ENCODE assay signal across 10 mouse cellular contexts in the genomic region with DNA sequence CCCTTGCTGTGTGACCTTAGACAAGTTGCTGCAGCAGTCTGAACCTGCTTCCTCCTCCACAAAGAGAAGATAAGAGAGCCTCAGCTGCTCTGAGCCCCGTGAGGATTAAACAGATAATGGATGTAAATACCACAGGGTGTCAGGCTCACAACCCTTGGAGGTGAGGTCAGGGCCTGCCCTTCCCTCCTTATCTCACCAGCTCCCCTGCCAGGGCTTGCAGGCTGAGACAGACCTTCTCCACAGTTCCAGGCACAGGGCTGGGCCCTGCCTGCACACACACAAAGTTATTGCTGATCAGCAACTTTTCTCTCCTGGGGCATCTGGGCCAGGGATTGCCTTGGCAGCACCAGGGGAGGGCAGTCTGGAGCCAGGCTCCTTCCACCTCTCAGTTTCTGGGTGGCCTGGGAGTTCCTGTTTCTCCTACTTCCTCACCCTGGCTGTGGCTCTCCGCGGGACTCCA. TPM values are rescaled to one million over a fixed set of nuclear protein-coding genes. Genes with fewer than 3 reads are reported as not detected.
DNase-seq lines count a peak whose midpoint lies in the region; ATAC-seq and TF ChIP-seq lines count a peak whose summit lies in the region.
"Had no signal": no experiment of that assay in that cellular context is flagged by ENCODE, and none has a peak within 500 bp of the region (broad histone marks: within the 10 kb centered on the region; RNA-seq: fewer than 3 reads in every experiment).

No protein-coding gene starts in this region.

- peak; percentile 50 for TF ChIP-seq CTCF in bone marrow macrophage, adult 2 months (IDR thresholded peaks at IDR 0.05; ENCODE audit: low read depth, low read length)

- H3K4me3 ChIP-seq in bone marrow macrophage, adult 2 months (ENCODE audit: insufficient read depth, low read length), result no peak overlapping the region
- H3K4me3 ChIP-seq in stomach, embryonic 15.5 days (replicated peaks), result no peak overlapping the region

- no peak overlapping the region for H3K4me2 ChIP-seq in stomach, embryonic 15.5 days

- H3K9ac ChIP-seq in stomach, embryonic 15.5 days, result no peak overlapping the region
- H3K9ac ChIP-seq: forebrain, postnatal 0 days had no signal

- TF ChIP-seq POLR2A in bone marrow macrophage, adult 2 months (IDR thresholded peaks at IDR 0.05; ENCODE audit: borderline replicate concordance, low read depth, low read length), result no peak

- peaks cover 19% of the 10 kb centered on the region for H3K27me3 ChIP-seq in stomach, embryonic 15.5 days (replicated peaks)

- no peaks in the 10 kb centered on the region for H3K9me3 ChIP-seq in stomach, embryonic 15.5 days

- DNase-seq in testis, postnatal 14 days (ENCODE audit: low spot score), result peak; percentile 49
- DNase-seq in testis, postnatal 10 days (ENCODE audit: low spot score), result no peak
- peak; percentile 23 for DNase-seq in kidney, postnatal 10 days
- no peak for DNase-seq in frontal cortex, postnatal 36 days (ENCODE audit: low spot score in 2 of 2)
- no peak for DNase-seq in right cerebral cortex, postnatal 14 days
- DNase-seq in thymus, postnatal 4 days, result no peak
- DNase-seq: forebrain, postnatal 0 days had no signal

- H3K27ac ChIP-seq in bone marrow macrophage, adult 2 months (ENCODE audit: insufficient read depth, low read depth, low read length), result no peak overlapping the region
- H3K27ac ChIP-seq in stomach, embryonic 15.5 days, result no peak overlapping the region

- ATAC-seq in stomach, embryonic 15.5 days (ENCODE audit: insufficient read depth, low FRiP score, low read depth), result peak; percentile 82
- ATAC-seq: forebrain, postnatal 0 days; inflammation-experienced regulatory T-cells, adult 6 months had no signal

- WGBS in stomach, embryonic 15.5 days, result 29% methylated on average over 3 of the region's 3 CpGs

- no peaks in the 10 kb centered on the region for H3K36me3 ChIP-seq in stomach, embryonic 15.5 days

- peaks cover 12% of the 10 kb centered on the region for H3K4me1 ChIP-seq in bone marrow macrophage, adult 2 months (ENCODE audit: control insufficient read depth, insufficient read depth, low read length)
- H3K4me1 ChIP-seq in stomach, embryonic 15.5 days, result no peaks in the 10 kb centered on the region

RNA-seq across cellular contexts. Expression of a gene that starts 11.6 kb away (rescaled TPM):
- polyA plus RNA-seq in bone marrow macrophage, adult 2 months (2012; ENCODE audit: insufficient read depth, insufficient read length, missing spikeins), result not detected in 2 replicates
- polyA plus RNA-seq in stomach, embryonic 15.5 days (2015; fragmentation: Nextera tagmentation; extraction: Ambion mirVana), result 0.14 TPM in 2 replicates
- polyA plus RNA-seq: inflammation-experienced regulatory T-cells, adult 6 months had no signal

RNA-seq across cellular contexts. Expression of a gene that starts 34.4 kb away (rescaled TPM):
- polyA plus RNA-seq in bone marrow macrophage, adult 2 months (2012; ENCODE audit: insufficient read depth, insufficient read length, missing spikeins), result not detected in 2 replicates
- not detected in 2 replicates for polyA plus RNA-seq in stomach, embryonic 15.5 days (2015; fragmentation: Nextera tagmentation; extraction: Ambion mirVana)
- polyA plus RNA-seq: inflammation-experienced regulatory T-cells, adult 6 months had no signal

RNA-seq across cellular contexts. Expression of a gene that starts 48.4 kb away (rescaled TPM):
- polyA plus RNA-seq in bone marrow macrophage, adult 2 months (2012; ENCODE audit: insufficient read depth, insufficient read length, missing spikeins), result 45.8 and 49.4 TPM in 2 replicates
- polyA plus RNA-seq in stomach, embryonic 15.5 days (2015; fragmentation: Nextera tagmentation; extraction: Ambion mirVana), result 79.4 and 82.1 TPM in 2 replicates

RNA-seq across cellular contexts. Expression of a gene that starts 55.5 kb away (rescaled TPM):
- 149 and 167 TPM in 2 replicates for polyA plus RNA-seq in bone marrow macrophage, adult 2 months (2012; ENCODE audit: insufficient read depth, insufficient read length, missing spikeins)
- polyA plus RNA-seq in stomach, embryonic 15.5 days (2015; fragmentation: Nextera tagmentation; extraction: Ambion mirVana), result 12.3 and 14.2 TPM in 2 replicates

Comparison
In these comparisons a context has a peak if more than half of its experiments do, and no peak if none do; other contexts are left out.
1. DNase-seq: peak in testis, postnatal 14 days (single experiment) and kidney, postnatal 10 days (single experiment); none in testis, postnatal 10 days (single experiment), frontal cortex, postnatal 36 days (0 of 2), right cerebral cortex, postnatal 14 days (single experiment) and thymus, postnatal 4 days (single experiment).